Mouse (Mus musculus): ENCODE measurements around the gene Prpsap1. TPM values are rescaled to one million over a fixed set of nuclear protein-coding genes. Genes with fewer than 3 reads are reported as not detected.
"Not testable (repeated sequence)": the region's sequence is repeated elsewhere in the genome, so short reads cannot be mapped to it uniquely, and the experiment has no call there.

The Prpsap1 gene
- polyA plus RNA-seq, 1 experiment from 2014 or later: 47.9 TPM

- not testable (repeated sequence) for H3K36me3 ChIP-seq (ENCODE audit: control insufficient read depth, insufficient read depth); H3K27ac ChIP-seq (ENCODE audit: low read length); H3K9me3 ChIP-seq (replicated peaks; ENCODE audit: control insufficient read depth, low read length); H3K4me2 ChIP-seq (ENCODE audit: low read depth, low read length); H3K9ac ChIP-seq (ENCODE audit: low read depth, low read length); ATAC-seq (ENCODE audit: low read depth); H3K4me3 ChIP-seq (ENCODE audit: low read depth, low read length); H3K27me3 ChIP-seq (ENCODE audit: control insufficient read depth, insufficient read depth, low read depth, low read length); H3K4me1 ChIP-seq (ENCODE audit: control insufficient read depth, low read depth, low read length)
- 62% methylated on average over 3 of the region's 3 CpGs for WGBS (ENCODE audit: insufficient replicate concordance)
Observed at GRCm38 (mm10) chr11:116468338-116468737, 25.7 kb downstream of the Prpsap1 start.

DNA sequence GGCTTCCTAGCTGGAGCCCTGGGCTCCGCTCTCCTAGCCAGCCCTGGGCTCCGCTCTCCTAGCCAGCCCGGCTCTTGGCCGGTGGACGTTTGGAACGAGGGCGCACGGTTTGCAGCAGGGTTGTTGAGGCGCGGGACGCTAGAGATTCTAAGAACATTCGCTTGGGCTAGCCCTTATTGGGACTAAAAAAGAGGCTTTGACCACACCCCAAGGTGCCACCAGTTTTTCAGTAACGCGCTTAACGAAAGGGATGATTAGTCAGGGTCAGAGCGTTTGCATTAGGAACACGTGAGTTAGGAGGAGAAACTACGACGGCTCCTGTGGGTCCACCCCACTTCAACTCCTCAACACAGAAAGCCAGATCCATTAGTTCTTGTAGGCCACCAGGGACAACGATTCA is 27.9 kb downstream of the Prpsap1 start, which contains the start of gene Qrich2:
TSS of gene Qrich2 (minus strand) at position 101 of the 400 bp plus-strand sequence.
- Histone ChIP-seq H3K4me1 (ENCODE audit: control insufficient read depth, low read depth, low read length) (peaks cover 2% of the 10 kb centered on the region), H3K27me3 (ENCODE audit: control insufficient read depth, insufficient read depth, low read depth, low read length) (no peaks in the 10 kb centered on the region), H3K27ac (ENCODE audit: low read length) (no peak within 1 kb of the TSS), H3K4me2 (ENCODE audit: low read depth, low read length) (no peak within 1 kb of the TSS), H3K36me3 (ENCODE audit: control insufficient read depth, insufficient read depth) (peaks cover 2% of the 10 kb centered on the region; the same call in 1 of the 2 replicates), H3K9me3 (replicated peaks; ENCODE audit: control insufficient read depth, low read length) (no peaks in the 10 kb centered on the region), H3K9ac (ENCODE audit: low read depth, low read length) (no peak within 1 kb of the TSS), H3K4me3 (ENCODE audit: low read depth, low read length) (no peak within 1 kb of the TSS)
- 57% methylated on average over 20 of the region's 20 CpGs for WGBS (ENCODE audit: insufficient replicate concordance)
- no peak for ATAC-seq (ENCODE audit: low read depth)

DNA sequence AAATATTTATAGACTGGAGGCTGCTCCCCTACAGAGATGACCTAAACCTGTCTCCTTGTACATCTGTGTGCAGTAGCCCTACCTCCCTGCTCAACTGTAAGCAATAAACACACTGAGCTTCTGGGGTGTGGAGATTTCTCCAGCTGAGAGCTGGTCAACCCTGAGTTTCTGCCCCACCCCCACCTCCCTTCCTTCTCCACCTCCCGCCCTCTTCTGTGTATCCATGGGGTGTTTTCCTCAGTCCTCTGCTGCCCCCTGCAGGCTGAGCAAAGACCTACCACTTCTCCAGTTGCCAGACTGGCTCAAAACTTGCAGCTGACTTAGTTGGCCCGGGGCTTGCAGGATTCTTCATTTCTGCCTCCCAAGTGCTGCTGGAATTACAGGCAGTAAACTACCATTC is 30.2 kb downstream of the Prpsap1 start:
- no peak overlapping the region for H3K27ac ChIP-seq (ENCODE audit: low read length)
- WGBS (ENCODE audit: insufficient replicate concordance): 5% methylated on average over 2 of the region's 2 CpGs

GRCm38 (mm10) chr11:116463338-116463737 is 30.7 kb downstream of the Prpsap1 start:
- Histone ChIP-seq H3K9ac (ENCODE audit: low read depth, low read length) (no peak overlapping the region), H3K27me3 (ENCODE audit: control insufficient read depth, insufficient read depth, low read depth, low read length) (no peaks in the 10 kb centered on the region), H3K9me3 (replicated peaks; ENCODE audit: control insufficient read depth, low read length) (no peaks in the 10 kb centered on the region), H3K4me1 (ENCODE audit: control insufficient read depth, low read depth, low read length) (peaks cover 2% of the 10 kb centered on the region), H3K36me3 (ENCODE audit: control insufficient read depth, insufficient read depth) (no peaks in the 10 kb centered on the region), H3K4me3 (ENCODE audit: low read depth, low read length) (no peak overlapping the region), H3K4me2 (ENCODE audit: low read depth, low read length) (no peak overlapping the region), H3K27ac (ENCODE audit: low read length) (no peak overlapping the region)
- WGBS (ENCODE audit: insufficient replicate concordance): 58% methylated on average over 5 of the region's 5 CpGs
- no peak for ATAC-seq (ENCODE audit: low read depth)

More for the DNA sequence above, 30.2 kb downstream of the Prpsap1 start:
- no peaks in the 10 kb centered on the region for H3K27me3 ChIP-seq (ENCODE audit: control insufficient read depth, insufficient read depth, low read depth, low read length)
- H3K9me3 ChIP-seq (replicated peaks; ENCODE audit: control insufficient read depth, low read length): no peaks in the 10 kb centered on the region
- H3K9ac ChIP-seq (ENCODE audit: low read depth, low read length): no peak overlapping the region
- ATAC-seq (ENCODE audit: low read depth): peak; percentile 62
- no peak overlapping the region for H3K4me3 ChIP-seq (ENCODE audit: low read depth, low read length)
- peaks cover 2% of the 10 kb centered on the region for H3K4me1 ChIP-seq (ENCODE audit: control insufficient read depth, low read depth, low read length)
- no peaks in the 10 kb centered on the region for H3K36me3 ChIP-seq (ENCODE audit: control insufficient read depth, insufficient read depth)
- no peak overlapping the region for H3K4me2 ChIP-seq (ENCODE audit: low read depth, low read length)

DNA sequence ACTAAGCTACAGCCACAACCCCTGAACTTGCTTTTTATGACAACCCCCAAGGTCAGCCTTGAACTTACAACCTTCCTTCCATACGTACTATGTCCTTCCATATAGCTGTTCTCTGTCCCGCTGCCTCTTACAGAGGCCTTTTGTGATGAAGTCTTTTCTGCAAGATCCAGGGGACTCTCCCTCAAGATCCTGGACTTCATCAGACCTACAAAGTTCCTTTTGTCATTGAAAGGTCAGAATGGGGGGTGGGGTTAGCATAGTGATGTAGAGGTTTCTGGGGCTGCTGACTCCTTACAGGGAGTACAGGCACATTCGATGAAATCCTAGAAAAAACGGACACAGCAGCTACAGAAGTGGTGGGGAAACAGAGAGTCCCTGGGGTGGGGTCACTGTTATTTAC is 34.2 kb downstream of the Prpsap1 start:
- Histone ChIP-seq H3K36me3 (ENCODE audit: control insufficient read depth, insufficient read depth) (no peaks in the 10 kb centered on the region), H3K27ac (ENCODE audit: low read length) (no peak overlapping the region), H3K4me3 (ENCODE audit: low read depth, low read length) (no peak overlapping the region), H3K9ac (ENCODE audit: low read depth, low read length) (no peak overlapping the region), H3K9me3 (replicated peaks; ENCODE audit: control insufficient read depth, low read length) (no peaks in the 10 kb centered on the region), H3K4me1 (ENCODE audit: control insufficient read depth, low read depth, low read length) (peaks cover 2% of the 10 kb centered on the region), H3K4me2 (ENCODE audit: low read depth, low read length) (no peak overlapping the region), H3K27me3 (ENCODE audit: control insufficient read depth, insufficient read depth, low read depth, low read length) (no peaks in the 10 kb centered on the region)
- ATAC-seq (ENCODE audit: low read depth): no peak
- WGBS (ENCODE audit: insufficient replicate concordance): 58% methylated on average over 4 of the region's 4 CpGs

GRCm38 (mm10) chr11:116456234-116456633 is 37.8 kb downstream of the Prpsap1 start:
- H3K27me3 ChIP-seq (ENCODE audit: control insufficient read depth, insufficient read depth, low read depth, low read length): no peaks in the 10 kb centered on the region
- WGBS (ENCODE audit: insufficient replicate concordance): 60% methylated on average over 8 of the region's 8 CpGs
- no peaks in the 10 kb centered on the region for H3K4me1 ChIP-seq (ENCODE audit: control insufficient read depth, low read depth, low read length)
- no peak overlapping the region for H3K4me2 ChIP-seq (ENCODE audit: low read depth, low read length)
- no peak overlapping the region for H3K27ac ChIP-seq (ENCODE audit: low read length)
- no peak overlapping the region for H3K4me3 ChIP-seq (ENCODE audit: low read depth, low read length)
- no peaks in the 10 kb centered on the region for H3K36me3 ChIP-seq (ENCODE audit: control insufficient read depth, insufficient read depth)
- H3K9me3 ChIP-seq (replicated peaks; ENCODE audit: control insufficient read depth, low read length): no peaks in the 10 kb centered on the region
- no peak overlapping the region for H3K9ac ChIP-seq (ENCODE audit: low read depth, low read length)
- no peak for ATAC-seq (ENCODE audit: low read depth)

DNA sequence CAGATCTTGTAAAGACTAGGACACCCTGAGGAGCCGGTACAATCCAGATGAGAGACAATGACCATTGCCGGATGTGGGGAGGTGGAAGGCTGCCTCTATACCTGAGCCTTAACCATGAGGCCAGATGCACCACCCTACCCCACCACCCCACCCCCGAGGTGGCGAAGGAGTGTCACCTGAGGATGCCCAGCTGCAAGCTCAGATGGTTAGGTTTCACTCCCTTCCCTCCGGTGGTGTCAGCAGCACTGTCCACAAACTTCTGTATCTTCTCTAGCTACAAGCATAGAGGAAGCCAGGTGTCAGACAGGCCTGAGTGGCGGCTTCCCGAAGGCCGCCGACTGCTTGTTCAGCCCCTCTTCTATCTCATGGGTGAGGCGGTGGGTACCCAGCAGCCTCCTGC is 40.1 kb downstream of the Prpsap1 start:
- no peak overlapping the region for H3K27ac ChIP-seq (ENCODE audit: low read length)
- no peak overlapping the region for H3K4me2 ChIP-seq (ENCODE audit: low read depth, low read length)
- no peaks in the 10 kb centered on the region for H3K9me3 ChIP-seq (replicated peaks; ENCODE audit: control insufficient read depth, low read length)
- H3K4me1 ChIP-seq (ENCODE audit: control insufficient read depth, low read depth, low read length): no peaks in the 10 kb centered on the region
- H3K36me3 ChIP-seq (ENCODE audit: control insufficient read depth, insufficient read depth): no peaks in the 10 kb centered on the region
- H3K4me3 ChIP-seq (ENCODE audit: low read depth, low read length): no peak overlapping the region
- H3K9ac ChIP-seq (ENCODE audit: low read depth, low read length): no peak overlapping the region
- H3K27me3 ChIP-seq (ENCODE audit: control insufficient read depth, insufficient read depth, low read depth, low read length): no peaks in the 10 kb centered on the region
- no peak for ATAC-seq (ENCODE audit: low read depth)
- 83% methylated on average over 10 of the region's 10 CpGs for WGBS (ENCODE audit: insufficient replicate concordance)

GRCm38 (mm10) chr11:116449341-116449740 is 44.7 kb downstream of the Prpsap1 start:
- Histone ChIP-seq H3K9ac (ENCODE audit: low read depth, low read length) (no peak overlapping the region), H3K27ac (ENCODE audit: low read length) (no peak overlapping the region), H3K4me3 (ENCODE audit: low read depth, low read length) (no peak overlapping the region), H3K4me2 (ENCODE audit: low read depth, low read length) (no peak overlapping the region), H3K36me3 (ENCODE audit: control insufficient read depth, insufficient read depth) (no peaks in the 10 kb centered on the region), H3K9me3 (replicated peaks; ENCODE audit: control insufficient read depth, low read length) (no peaks in the 10 kb centered on the region), H3K4me1 (ENCODE audit: control insufficient read depth, low read depth, low read length) (no peaks in the 10 kb centered on the region), H3K27me3 (ENCODE audit: control insufficient read depth, insufficient read depth, low read depth, low read length) (peaks cover 8% of the 10 kb centered on the region)
- ATAC-seq (ENCODE audit: low read depth): no peak
- 80% methylated on average over 3 of the region's 3 CpGs for WGBS (ENCODE audit: insufficient replicate concordance)

DNA sequence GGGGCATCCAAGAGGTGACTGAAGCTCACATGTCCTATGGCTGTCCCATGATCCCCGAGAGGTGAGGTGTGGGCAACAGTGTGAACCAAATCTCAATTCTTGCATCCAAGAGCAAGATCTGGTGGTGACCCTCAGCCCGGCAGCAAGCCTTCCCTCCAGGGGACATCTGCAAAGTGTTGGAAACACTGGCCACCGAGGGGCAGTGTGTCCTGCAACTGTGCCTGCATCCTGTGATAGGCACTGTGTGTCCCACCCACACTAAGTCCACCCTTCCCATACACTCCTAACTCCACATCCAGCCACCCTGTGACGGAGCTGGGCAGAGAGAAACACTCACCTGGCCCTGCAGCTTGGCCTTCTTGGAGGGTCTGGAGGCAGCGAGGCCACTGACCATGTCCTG is 46.2 kb downstream of the Prpsap1 start:
- Histone ChIP-seq H3K9me3 (replicated peaks; ENCODE audit: control insufficient read depth, low read length) (no peaks in the 10 kb centered on the region), H3K9ac (ENCODE audit: low read depth, low read length) (no peak overlapping the region), H3K27me3 (ENCODE audit: control insufficient read depth, insufficient read depth, low read depth, low read length) (peaks cover 8% of the 10 kb centered on the region), H3K27ac (ENCODE audit: low read length) (no peak overlapping the region), H3K4me1 (ENCODE audit: control insufficient read depth, low read depth, low read length) (no peaks in the 10 kb centered on the region), H3K36me3 (ENCODE audit: control insufficient read depth, insufficient read depth) (no peaks in the 10 kb centered on the region), H3K4me2 (ENCODE audit: low read depth, low read length) (no peak overlapping the region), H3K4me3 (ENCODE audit: low read depth, low read length) (no peak overlapping the region)
- WGBS (ENCODE audit: insufficient replicate concordance): 46% methylated on average over 5 of the region's 5 CpGs
- ATAC-seq (ENCODE audit: low read depth): no peak
